Mouse (Mus musculus) gastrocnemius, postnatal 36 days (tissue): ENCODE measurements around the gene Ivd. TPM values are rescaled to one million over a fixed set of nuclear protein-coding genes. Genes with fewer than 3 reads are reported as not detected.

Experiments used
- DNase-seq, 2 experiments: peaks; one replicate each; pipeline ENCODE4 v3.0.0; 2022
- intact Hi-C: fragments of 180-260 bp; cut with DNase I; formaldehyde crosslinking; loops from one replicate; pipeline ENCODE4 v1.15.1; 2025
- total RNA-seq, 2 experiments: library from RNA; stranded (reverse); gene quantifications; 2 replicates each; pipeline ENCODE4 v1.2.3; 2021

Gene Ivd
- total RNA-seq, 2 experiments from 2014 or later: 94.6 to 149 TPM

DNA sequence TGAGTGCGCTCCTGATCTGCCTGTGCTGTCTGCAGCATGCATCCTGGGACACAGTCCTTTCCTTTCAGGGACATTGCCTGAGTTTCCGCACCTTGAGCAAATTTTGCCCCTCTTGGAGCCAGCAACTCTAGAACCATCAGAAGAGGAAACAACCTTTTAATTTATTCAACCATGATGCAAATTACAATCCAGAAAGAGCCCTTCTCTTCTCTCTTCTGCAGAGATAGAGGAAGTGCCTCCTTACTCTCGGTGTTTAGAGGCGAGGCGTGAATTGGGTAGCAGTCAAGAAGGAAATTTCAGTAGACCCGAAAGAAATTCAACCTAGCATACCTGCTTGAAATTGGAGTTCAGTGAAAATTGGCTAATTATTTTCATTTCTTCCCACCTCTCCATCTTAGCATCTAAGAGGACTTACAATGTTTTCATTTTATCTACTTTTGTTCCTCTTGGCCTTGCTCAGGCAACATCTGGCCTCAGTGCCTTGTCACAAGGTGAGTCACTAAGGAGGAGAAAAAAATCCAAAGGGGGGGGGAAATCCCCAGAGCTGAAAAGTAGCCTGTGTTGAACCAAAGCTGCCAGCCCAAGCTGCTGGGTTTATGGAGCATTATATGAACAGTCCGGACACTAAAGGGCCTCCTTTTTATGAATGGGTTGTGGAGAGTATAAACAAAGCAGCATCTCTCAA lies 43.8 kb downstream of the Ivd start:
- no peak for DNase-seq
- intact Hi-C loops: loop anchor here (10.0 kb wide), 1 partner anchor 279 kb away; no protein-coding TSS in a partner anchor

DNA sequence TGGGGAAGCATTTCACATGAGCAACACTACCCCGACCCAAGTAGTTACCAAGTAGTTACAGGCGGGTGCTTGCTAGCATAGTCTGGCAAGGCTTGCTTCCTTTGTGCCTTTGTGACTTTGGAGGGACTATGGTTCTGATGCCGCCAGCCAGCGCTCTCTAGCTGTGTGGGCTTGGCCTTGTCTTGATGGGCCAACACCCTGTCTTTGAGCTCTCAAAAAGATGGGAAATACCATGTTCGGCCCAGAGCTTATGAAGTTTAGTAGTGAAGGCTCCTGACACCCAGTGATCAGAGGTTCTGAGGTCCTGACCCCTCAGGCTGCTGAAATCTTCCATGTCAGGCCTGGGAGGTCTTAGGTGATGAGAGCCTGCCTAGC lies 44.4 kb downstream of the Ivd start:
- intact Hi-C loops: loop anchor here (10.0 kb wide), 1 partner anchor 279 kb away; no protein-coding TSS in a partner anchor

DNA sequence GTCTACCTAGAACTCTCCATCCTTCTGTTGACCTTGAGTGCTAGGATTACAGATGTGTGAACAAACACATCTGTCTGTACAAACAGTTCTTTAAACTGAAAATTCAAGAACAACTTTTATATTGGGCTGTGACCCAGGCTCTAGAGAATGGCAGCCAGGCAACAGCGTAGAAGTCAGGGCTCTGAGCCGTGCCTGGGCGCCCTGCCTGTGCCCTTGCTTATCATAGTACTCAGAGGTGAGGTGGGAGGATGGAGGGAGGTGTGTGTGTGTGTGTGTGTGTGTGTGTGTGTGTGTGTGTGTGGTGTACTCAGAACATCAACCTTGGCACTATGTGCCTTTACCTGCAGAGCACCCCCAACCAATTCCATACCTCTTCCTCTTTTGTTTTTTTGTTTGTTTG lies 46.0 kb downstream of the Ivd start:
- DNase-seq: no peak
- intact Hi-C loops: loop anchor here (10.0 kb wide), 1 partner anchor 277 kb away; no protein-coding TSS in a partner anchor

More for the DNA sequence above, 44.4 kb downstream of the Ivd start:
- no peak for DNase-seq

DNA sequence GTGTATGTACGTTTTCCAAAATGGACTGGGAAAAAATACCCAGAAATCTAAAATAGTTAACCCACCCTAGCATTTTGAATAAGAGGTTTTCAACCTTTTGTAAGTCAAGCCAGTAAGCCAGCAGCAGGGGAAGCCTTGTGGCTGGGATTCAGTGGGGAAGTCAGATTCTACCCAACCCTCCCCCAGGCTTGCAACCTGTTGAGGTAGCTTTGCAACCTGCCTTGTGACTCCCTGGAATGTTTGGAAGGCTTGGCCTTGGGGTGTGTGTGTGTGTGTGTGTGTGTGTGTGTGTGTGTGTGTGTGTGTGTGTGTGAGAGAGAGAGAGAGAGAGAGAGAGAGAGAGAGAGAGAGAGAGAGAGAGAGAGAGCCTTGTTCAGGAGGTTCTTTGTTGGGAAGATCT lies 47.4 kb downstream of the Ivd start:
- intact Hi-C loops: loop anchor here (10.0 kb wide), 1 partner anchor 276 kb away; no protein-coding TSS in a partner anchor
- no peak for DNase-seq

DNA sequence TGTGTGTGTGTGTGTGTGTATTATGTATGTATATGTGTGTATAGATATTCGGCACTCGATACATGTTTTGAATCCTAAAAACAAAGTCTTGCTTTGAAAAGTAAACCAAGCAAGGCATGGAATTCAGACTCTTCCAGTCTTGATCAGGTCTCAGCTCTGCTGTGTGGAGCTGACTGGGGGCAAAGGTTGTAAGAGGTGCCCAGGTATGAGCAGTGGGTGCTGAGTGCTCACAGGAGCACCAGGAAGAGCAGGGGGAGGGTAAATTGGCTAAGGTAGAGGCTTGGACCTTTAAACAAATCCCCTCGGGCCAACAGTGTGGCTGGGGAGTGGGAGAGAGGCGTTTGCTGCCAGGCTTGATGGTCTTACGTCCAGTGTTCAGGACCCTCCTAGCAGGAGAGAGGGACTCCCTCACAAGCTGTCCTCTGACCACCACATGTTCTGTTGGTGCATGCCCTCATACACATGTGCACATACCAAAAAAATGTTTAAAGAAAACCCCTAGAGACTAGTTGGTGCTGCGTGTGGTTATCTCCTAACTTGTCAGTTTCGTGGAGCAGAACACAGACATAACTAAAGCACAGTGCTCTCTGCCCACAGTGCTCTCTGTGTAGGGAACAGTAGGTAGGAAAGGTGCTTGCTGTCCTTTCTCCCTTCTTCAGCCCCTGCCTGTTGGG lies 49.0 kb downstream of the Ivd start:
- no peak for DNase-seq
- intact Hi-C loops: no loop called here

DNA sequence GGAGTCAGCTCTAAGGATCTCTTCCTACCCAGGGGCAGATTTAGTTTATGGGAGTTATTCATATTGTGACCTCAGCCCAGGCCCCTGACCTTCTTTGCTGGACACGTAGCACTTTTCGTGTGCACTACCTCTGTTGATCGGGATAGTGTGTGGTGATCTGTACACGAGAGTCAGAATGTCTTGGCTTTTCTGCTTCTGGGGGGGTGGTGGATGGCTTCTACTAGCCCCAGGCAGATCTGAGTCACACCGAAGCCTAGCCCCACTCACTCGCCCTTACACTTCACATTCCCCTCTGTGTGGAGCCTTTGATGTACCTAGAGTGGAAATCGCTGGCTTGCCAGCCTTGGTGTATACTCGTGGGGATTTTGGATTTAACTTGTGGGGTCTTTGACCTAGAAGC lies 51.0 kb downstream of the Ivd start:
- no peak for DNase-seq
- intact Hi-C loops: no loop called here

DNA sequence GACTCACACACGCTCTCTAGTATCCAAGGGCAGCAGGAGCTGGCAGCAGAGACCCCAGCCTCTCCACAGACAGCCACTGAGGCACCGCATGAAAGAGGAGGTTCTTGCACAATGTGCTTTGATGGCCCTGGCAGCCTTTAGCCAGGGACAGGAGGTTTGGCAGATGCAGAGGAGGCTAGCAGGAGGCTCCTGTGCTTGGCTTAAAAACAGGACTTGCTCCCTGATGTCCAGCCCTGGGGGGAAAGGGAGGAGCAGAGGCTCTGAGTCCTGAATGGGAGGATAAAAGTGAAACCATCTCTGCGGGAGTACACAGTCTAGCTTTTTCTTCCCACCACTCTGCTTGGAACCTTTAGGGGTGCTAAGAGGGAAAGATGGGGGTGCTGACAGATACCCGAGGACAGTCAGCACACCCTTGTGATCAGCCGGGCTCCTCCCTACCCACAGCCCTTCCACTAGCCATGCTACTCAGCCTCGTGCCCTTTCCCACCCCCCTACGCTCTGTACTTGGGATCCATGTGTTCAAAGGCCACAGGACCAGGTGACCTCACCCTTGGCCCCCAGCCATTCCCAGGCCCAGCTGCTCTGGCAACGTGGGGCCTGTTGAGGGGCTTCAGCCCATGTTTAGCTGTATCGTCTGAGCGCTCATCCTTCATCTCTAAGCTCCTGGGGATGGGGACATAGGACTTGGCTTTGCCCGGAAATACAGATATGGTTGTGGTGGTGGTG lies 52.0 kb downstream of the Ivd start:
- intact Hi-C loops: no loop called here
- no peak for DNase-seq

DNA sequence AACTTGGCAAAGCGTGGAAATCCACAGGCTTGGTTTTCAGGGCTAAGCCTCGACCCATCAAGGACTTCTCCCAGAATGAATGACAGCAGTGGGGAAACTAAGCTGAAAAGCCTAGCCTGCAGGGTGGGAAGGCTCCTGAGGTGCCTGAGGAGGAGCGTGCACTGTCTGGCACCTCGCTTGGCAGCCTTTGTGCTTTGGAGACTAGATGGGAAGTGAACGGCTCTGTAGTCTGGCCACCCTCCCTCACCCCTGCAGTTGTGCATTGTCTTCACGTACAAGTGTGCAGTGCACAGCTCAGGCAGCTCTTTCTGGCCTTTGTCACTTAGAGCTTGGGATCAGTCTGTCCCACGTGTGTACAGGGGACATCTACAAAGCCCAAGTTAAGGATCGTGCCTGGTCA lies 52.9 kb downstream of the Ivd start:
- DNase-seq: no peak
- intact Hi-C loops: no loop called here

DNA sequence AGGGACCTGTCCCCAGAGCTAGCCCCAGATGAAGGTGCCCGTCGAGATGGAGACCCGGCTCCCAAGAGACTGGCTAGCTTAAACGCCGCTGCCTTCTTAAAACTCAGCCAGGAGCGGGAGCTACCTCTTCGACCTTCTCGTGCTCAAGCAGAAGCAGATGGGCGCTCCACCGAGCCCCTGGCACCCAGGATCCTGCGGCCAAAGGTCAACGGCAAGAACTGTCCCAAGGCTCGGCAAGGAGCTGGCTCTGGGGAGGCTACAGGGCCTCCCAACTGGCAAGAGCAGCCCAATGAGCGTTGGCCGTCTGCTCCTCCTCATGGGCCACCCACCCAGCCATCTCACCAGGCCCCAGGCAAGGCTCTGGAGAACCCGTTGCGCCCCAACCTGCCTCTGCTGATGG lies 54.7 kb downstream of the Ivd start:
- intact Hi-C loops: no loop called here
- no peak for DNase-seq

DNA sequence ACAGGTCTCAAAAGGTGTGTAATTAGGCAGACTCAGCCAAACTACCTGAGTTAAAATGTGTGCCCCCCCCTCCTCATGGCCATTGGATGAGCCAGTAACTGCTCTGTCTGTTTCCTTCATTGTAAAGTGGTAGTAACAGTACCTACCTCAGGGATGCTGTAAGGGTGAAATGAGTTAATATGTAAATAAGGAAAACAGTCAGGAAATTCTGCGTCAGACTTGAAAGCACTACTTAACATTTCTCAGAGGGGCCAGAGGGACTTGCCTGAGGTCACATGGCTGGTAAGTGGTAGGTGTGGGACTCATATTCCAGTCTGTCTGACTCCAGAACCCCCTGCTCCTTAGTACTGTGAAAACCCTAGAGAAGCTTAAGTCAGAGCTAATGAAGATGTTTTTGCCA lies 56.8 kb downstream of the Ivd start:
- intact Hi-C loops: no loop called here
- DNase-seq: no peak

DNA sequence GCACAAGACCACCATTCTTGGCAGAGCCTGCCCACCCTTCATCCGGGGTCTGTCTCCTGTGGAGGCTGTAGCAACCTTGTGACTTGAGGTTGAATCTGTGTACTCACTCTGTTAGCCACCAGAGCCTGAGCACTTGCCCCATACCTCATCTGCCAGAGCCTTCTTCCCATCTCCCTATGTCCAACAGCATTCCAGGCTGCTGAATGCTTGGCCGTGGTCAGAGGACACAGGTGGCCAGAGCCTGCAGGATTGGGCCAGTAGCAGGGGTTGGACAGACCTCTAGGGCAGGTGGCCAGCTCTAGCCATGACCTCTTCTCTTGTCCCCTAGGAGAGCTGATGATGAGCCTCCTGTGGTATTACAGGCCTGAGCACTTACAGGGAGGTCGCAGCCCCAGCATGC lies 58.7 kb downstream of the Ivd start:
- no peak for DNase-seq
- intact Hi-C loops: no loop called here

DNA sequence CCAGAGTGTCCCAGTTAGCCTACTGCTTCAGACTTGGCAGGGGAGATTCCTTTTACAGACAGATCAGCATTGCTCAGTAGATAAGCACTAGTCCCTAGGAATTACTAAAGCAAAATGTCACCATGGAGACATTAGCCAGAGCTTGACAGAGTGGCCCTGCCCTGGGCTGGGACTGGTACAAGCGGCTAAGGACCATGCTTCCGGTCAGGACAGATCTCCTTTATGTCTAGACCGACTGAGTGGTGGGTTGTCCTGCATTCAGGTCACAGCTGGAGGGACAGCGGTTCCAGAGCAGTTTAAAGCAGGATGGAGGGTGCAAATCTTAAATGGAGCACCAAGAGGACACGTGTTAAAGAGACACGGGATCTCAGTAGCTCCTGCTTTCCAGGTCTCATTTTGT lies 64.2 kb downstream of the Ivd start:
- intact Hi-C loops: no loop called here
- DNase-seq: no peak

DNA sequence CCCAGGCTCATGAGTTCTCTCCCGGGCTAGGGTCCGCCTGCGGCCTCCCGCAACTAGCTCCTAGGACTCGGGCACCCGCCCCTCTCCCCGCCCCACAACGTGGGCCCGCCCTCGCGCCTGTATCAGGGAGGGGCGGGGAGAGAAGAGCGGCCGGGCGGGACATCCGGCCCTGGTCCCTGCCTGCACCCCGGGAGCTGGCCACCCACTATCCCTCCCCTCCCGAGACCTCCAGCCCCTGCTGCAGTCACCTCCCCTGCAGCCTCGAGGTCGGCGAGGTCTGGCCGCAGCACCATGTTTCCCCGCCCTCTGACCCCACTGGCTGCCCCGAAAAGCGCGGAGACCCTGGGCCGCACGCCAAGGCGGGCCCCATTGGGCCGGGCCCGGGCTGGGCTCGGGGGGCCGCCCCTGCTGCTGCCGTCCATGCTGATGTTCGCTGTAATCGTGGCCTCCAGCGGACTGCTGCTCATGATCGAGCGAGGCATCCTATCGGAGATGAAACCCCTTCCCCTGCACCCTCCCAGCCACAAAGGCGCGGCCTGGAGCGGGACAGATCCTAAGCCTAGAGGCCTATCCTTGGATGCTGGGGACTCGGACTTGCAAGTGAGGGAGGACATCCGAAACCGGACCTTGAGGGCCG lies 64.7 kb downstream of the Ivd start, which contains the start of gene Chst14:
Gene Chst14, plus strand, starts transcription at position 136 of the 637 bp plus-strand sequence.
- intact Hi-C loops: no loop called here
- DNase-seq: peak; percentile 65 to 74

DNA sequence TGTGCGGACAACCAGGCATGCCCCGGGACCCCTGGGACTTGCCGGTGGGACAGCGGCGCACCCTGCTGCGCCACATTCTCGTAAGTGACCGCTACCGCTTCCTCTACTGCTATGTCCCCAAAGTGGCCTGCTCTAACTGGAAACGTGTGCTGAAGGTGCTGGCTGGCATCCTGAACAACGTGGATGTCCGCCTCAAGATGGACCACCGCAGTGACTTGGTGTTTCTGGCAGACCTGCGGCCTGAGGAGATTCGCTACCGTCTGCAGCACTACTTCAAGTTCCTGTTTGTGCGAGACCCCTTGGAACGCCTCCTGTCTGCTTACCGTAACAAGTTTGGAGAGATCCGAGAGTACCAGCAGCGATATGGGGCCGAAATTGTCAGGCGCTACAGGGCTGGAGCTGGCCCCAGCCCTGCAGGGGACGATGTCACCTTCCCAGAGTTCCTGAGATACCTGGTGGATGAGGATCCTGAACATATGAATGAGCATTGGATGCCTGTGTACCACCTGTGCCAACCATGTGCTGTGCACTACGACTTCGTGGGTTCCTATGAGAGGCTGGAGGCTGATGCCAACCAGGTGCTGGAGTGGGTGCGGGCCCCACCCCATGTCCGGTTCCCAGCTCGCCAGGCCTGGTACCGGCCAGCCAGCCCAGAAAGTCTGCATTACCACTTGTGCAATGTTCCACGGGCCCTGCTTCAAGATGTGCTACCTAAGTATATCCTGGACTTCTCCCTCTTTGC lies 65.4 kb downstream of the Ivd start:
- DNase-seq: no peak
- intact Hi-C loops: no loop called here

Other genes starting within 250 kb of the Ivd start
- gene Pak6, start 198.7 kb upstream of the Ivd start, total RNA-seq: under 1 TPM; 0.20 to 0.31 TPM
- not detected for gene Ankrd63, start 158.0 kb upstream of the Ivd start, total RNA-seq
- gene Plcb2, start 133.5 kb upstream of the Ivd start, total RNA-seq: under 1 TPM; 0.26 to 0.52 TPM
- gene Inafm2, start 116.2 kb upstream of the Ivd start, total RNA-seq: 1 to 10 TPM; 3.8 to 4.9 TPM
- gene Ccdc9b, start 99.3 kb upstream of the Ivd start, total RNA-seq: 10 to 100 TPM; 13.8 to 15.4 TPM
- not detected for gene Phgr1, start 89.2 kb upstream of the Ivd start, total RNA-seq
- gene Disp2, start 82.2 kb upstream of the Ivd start, total RNA-seq: not detected
- 1 to 10 TPM in 1 of 2 experiments, under 1 TPM in 1; 0.94 to 1.6 TPM for gene Knstrn, start 48.0 kb upstream of the Ivd start, total RNA-seq
- gene Bahd1, start 38.4 kb downstream of the Ivd start, total RNA-seq: 1 to 10 TPM; 3.5 to 5.5 TPM
- gene Chst14, start 64.5 kb downstream of the Ivd start, total RNA-seq: 1 to 10 TPM; 2.6 to 2.9 TPM
- gene Ccdc32, start 167.4 kb downstream of the Ivd start, total RNA-seq: 1 to 10 TPM; 3.3 to 4.6 TPM
- gene Rpusd2, start 172.8 kb downstream of the Ivd start, total RNA-seq: 1 to 10 TPM; 2.7 to 2.8 TPM
- under 1 TPM; 0.44 to 0.79 TPM for gene Knl1, start 185.2 kb downstream of the Ivd start, total RNA-seq